Mouse (Mus musculus) heart, embryonic 15.5 days (tissue): ENCODE data around the gene F3. TPM values are rescaled to one million over a fixed set of nuclear protein-coding genes. Genes with fewer than 3 reads are reported as not detected.
"Not testable (repeated sequence)": the region's sequence is repeated elsewhere in the genome, so short reads cannot be mapped to it uniquely, and the experiment has no call there.

Experiments
- ATAC-seq: fragments of 200-750 bp; cut with Nextera tagmentation; replicated peaks from 2 replicates; pipeline ENCODE4 v1.8.0; 2017; ENCODE audit warnings: low read depth, moderate TSS enrichment; ENCODE audit not compliant: insufficient number of reproducible peaks, insufficient read depth, low FRiP score
- H3K27ac ChIP-seq: fragments of 300-500 bp; sonication (generic); 2 replicates; pipeline ENCODE4 v1.5.1; 2015; ENCODE audit warnings: mild to moderate bottlenecking, inconsistent platforms
- H3K27me3 ChIP-seq: fragments of 300-500 bp; sonication (generic); 2 replicates; pipeline ENCODE4 v1.6.1; 2015; ENCODE audit warnings: inconsistent platforms
- H3K36me3 ChIP-seq: fragments of 300-500 bp; sonication (generic); 2 replicates; pipeline ENCODE4 v1.6.1; 2015; ENCODE audit warnings: mild to moderate bottlenecking, inconsistent platforms
- H3K4me1 ChIP-seq: fragments of 300-500 bp; sonication (generic); replicated peaks from 2 replicates; pipeline ENCODE4 v1.6.1; 2015; ENCODE audit warnings: inconsistent platforms
- H3K4me2 ChIP-seq: fragments of 300-500 bp; sonication (generic); 2 replicates; pipeline ENCODE4 v1.6.1; 2015; ENCODE audit warnings: inconsistent platforms, mild to moderate bottlenecking, moderate library complexity
- H3K4me3 ChIP-seq: fragments of 300-500 bp; sonication (generic); 2 replicates; pipeline ENCODE4 v1.5.1; 2015; ENCODE audit warnings: mild to moderate bottlenecking, inconsistent platforms
- H3K9ac ChIP-seq: fragments of 300-500 bp; sonication (generic); 2 replicates; pipeline ENCODE4 v1.6.1; 2015; ENCODE audit warnings: mild to moderate bottlenecking, inconsistent platforms
- H3K9me3 ChIP-seq: fragments of 300-500 bp; sonication (generic); replicated peaks from 2 replicates; pipeline ENCODE4 v1.6.1; 2016; ENCODE audit warnings: inconsistent platforms
- WGBS: fragments of 180-500 bp; shearing (Covaris S2); methylation state at CpG from one replicate; pipeline ENCODE4 v1.1.7; 2015; ENCODE audit warnings: mixed read lengths; 5-methylcytosine and 5-hydroxymethylcytosine counted together
- polyA plus RNA-seq: library from polyadenylated mRNA; unstranded; fragments of >200 nt; fragmentation: Nextera tagmentation; extraction: Ambion mirVana; gene quantifications from 2 replicates; pipeline ENCODE4 v1.2.1, GENCODE M21; 2015

Gene F3
- polyA plus RNA-seq, 1 experiment from 2014 or later: 7.7 TPM

GRCm38 (mm10) chr3:121741186-121741848 lies 18.0 kb downstream of the F3 start:
- WGBS: 87% methylated on average over 4 of the region's 4 CpGs
- not testable (repeated sequence) for H3K36me3 ChIP-seq, ATAC-seq, H3K9ac ChIP-seq, H3K27me3 ChIP-seq, H3K4me2 ChIP-seq, H3K9me3 ChIP-seq, H3K4me3 ChIP-seq, H3K27ac ChIP-seq
- H3K4me1 ChIP-seq: peaks cover 13% of the 10 kb centered on the region

- H3K4me3 ChIP-seq, H3K27me3 ChIP-seq, ATAC-seq, H3K36me3 ChIP-seq, H3K4me2 ChIP-seq, H3K4me1 ChIP-seq, H3K9me3 ChIP-seq, H3K27ac ChIP-seq, H3K9ac ChIP-seq: not testable (repeated sequence)
- WGBS: 79% methylated on average over 10 of the region's 10 CpGs
These were observed 31.2 kb downstream of the F3 start for GRCm38 (mm10) chr3:121754319-121755090.

- 22% methylated on average over 3 of the region's 3 CpGs for WGBS
- ATAC-seq: no peak
- H3K9ac ChIP-seq: no peak overlapping the region
- peaks cover 10% of the 10 kb centered on the region for H3K36me3 ChIP-seq
- H3K9me3 ChIP-seq: no peaks in the 10 kb centered on the region
- peaks cover 5% of the 10 kb centered on the region; the same call in 1 of the 2 replicates for H3K4me1 ChIP-seq
- H3K27me3 ChIP-seq: no peaks in the 10 kb centered on the region
- H3K27ac ChIP-seq: no peak overlapping the region
- H3K4me3 ChIP-seq: no peak overlapping the region
- no peak overlapping the region for H3K4me2 ChIP-seq
These were observed 31.8 kb downstream of the F3 start for GRCm38 (mm10) chr3:121755152-121755551.

GRCm38 (mm10) chr3:121758373-121758772 lies 35.0 kb downstream of the F3 start:
- Histone ChIP-seq H3K27ac (no peak overlapping the region), H3K4me3 (no peak overlapping the region), H3K9ac (no peak overlapping the region), H3K27me3 (no peaks in the 10 kb centered on the region), H3K4me2 (no peak overlapping the region), H3K4me1 (peaks cover 5% of the 10 kb centered on the region; the same call in 1 of the 2 replicates), H3K9me3 (no peaks in the 10 kb centered on the region), H3K36me3 (peaks cover 22% of the 10 kb centered on the region)
- 57% methylated on average over 7 of the region's 7 CpGs for WGBS
- ATAC-seq: no peak

DNA sequence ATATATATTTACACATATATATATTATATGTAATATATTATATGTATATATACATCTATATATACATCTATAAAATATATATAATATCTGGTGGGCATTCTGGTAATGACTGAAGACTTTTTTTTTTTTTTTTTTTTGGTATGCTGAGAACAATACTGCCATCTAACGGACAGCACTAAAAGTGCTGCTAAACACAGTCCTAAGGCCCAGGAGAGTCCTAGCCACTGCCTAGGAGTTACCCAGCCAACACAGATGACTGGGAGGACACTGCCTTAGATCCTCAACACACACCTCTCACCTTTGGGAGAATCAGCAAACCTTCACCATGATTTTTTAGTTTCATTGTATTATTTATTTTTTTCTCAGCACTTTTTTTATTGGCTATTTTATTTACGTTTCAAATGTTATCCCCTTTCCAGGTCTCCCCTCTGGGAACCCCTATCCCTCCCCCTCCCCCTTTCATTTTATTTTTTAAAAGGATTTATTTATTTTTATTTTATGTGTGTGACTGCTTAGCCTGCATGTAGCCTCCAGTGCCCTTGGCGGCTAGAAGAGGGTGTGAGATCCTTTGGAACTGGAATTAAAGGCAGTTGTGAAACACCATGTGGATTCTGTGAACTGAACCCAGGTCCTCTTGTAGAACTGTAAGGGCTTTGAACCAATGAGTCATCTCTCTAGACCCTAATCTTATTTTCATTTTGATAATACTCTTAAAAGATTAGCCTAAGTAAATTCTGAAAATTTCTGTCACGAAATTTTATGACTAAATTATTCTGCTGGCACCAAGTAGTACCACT lies 38.9 kb downstream of the F3 start:
- no peak overlapping the region for H3K9ac ChIP-seq
- no peaks in the 10 kb centered on the region for H3K27me3 ChIP-seq
- 53% methylated on average over 4 of the region's 4 CpGs for WGBS
- no peaks in the 10 kb centered on the region for H3K4me1 ChIP-seq
- no peaks in the 10 kb centered on the region for H3K9me3 ChIP-seq
- no peak overlapping the region for H3K27ac ChIP-seq
- H3K4me2 ChIP-seq: no peak overlapping the region
- no peak for ATAC-seq
- peaks cover 49% of the 10 kb centered on the region for H3K36me3 ChIP-seq
- no peak overlapping the region for H3K4me3 ChIP-seq

DNA sequence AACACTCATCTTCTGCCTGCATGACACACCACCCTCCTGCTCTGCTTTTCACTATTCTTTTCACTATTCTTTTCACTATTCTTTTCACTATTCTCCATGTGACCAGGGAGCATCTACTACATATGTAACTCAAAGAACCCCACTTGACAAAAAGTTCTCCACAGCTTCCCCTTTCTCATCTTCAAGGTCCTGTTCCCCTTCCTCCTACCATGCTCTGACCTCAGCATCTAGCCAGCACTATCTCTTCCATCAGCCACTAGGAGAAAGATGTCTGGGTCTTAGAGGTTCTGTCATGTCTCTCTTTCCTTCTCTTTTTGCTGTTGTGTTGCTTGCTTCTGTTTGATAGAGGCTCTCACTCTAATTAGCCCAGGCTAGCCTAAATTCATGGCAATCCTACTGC lies 42.7 kb downstream of the F3 start:
- H3K9me3 ChIP-seq: no peaks in the 10 kb centered on the region
- H3K36me3 ChIP-seq: peaks cover 57% of the 10 kb centered on the region
- ATAC-seq: no peak

GRCm38 (mm10) chr3:121766818-121767217 lies 43.5 kb downstream of the F3 start:
- Histone ChIP-seq H3K9ac (no peak overlapping the region), H3K9me3 (no peaks in the 10 kb centered on the region), H3K4me1 (no peaks in the 10 kb centered on the region), H3K27me3 (no peaks in the 10 kb centered on the region), H3K27ac (no peak overlapping the region), H3K36me3 (peaks cover 63% of the 10 kb centered on the region), H3K4me2 (no peak overlapping the region), H3K4me3 (no peak overlapping the region)
- 58% methylated on average over 5 of the region's 5 CpGs for WGBS
- ATAC-seq: no peak

More for the DNA sequence above, 42.7 kb downstream of the F3 start:
- Histone ChIP-seq H3K4me2 (no peak overlapping the region), H3K27me3 (no peaks in the 10 kb centered on the region), H3K4me3 (no peak overlapping the region), H3K27ac (no peak overlapping the region), H3K9ac (no peak overlapping the region), H3K4me1 (no peaks in the 10 kb centered on the region)

DNA sequence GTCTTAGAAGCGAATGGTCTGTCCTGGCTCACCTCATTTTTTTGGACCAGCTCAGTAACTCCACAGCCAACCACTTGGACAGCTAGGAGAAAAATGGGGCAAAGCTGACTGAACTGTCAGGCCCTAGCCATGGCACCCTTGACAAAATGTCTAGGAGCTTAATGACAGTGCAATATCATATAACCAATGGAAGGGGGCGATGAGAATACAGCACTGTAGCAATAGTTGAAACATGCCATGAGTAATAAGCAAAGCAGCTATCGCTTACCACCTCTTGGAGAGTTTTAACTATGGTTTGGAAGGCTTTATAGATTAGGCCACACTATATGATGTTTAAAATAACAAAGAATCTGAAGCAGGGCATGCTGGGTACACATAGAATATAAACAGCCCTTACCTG lies 45.4 kb downstream of the F3 start:
- ATAC-seq: no peak
- WGBS: 94% methylated on average over 3 of the region's 3 CpGs
- H3K27ac ChIP-seq: no peak overlapping the region
- no peaks in the 10 kb centered on the region for H3K27me3 ChIP-seq
- no peak overlapping the region for H3K9ac ChIP-seq
- no peaks in the 10 kb centered on the region for H3K9me3 ChIP-seq
- H3K4me1 ChIP-seq: no peaks in the 10 kb centered on the region
- peaks cover 63% of the 10 kb centered on the region for H3K36me3 ChIP-seq
- H3K4me2 ChIP-seq: no peak overlapping the region
- H3K4me3 ChIP-seq: no peak overlapping the region

GRCm38 (mm10) chr3:121773336-121773735 lies 50.0 kb downstream of the F3 start:
- H3K27ac ChIP-seq, H3K9ac ChIP-seq: not testable (repeated sequence)
- 95% methylated on average over 4 of the region's 4 CpGs for WGBS

GRCm38 (mm10) chr3:121777943-121778342 lies 54.6 kb downstream of the F3 start:
- no peak overlapping the region for H3K27ac ChIP-seq
- H3K27me3 ChIP-seq: no peaks in the 10 kb centered on the region
- ATAC-seq: no peak
- no peaks in the 10 kb centered on the region for H3K9me3 ChIP-seq
- no peak overlapping the region for H3K4me3 ChIP-seq
- no peak overlapping the region for H3K9ac ChIP-seq
- H3K36me3 ChIP-seq: peaks cover 20% of the 10 kb centered on the region; the same call in 1 of the 2 replicates
- H3K4me1 ChIP-seq: no peaks in the 10 kb centered on the region
- WGBS: 56% methylated on average over 7 of the region's 7 CpGs
- H3K4me2 ChIP-seq: no peak overlapping the region

More at GRCm38 (mm10) chr3:121773336-121773735, 50.0 kb downstream of the F3 start:
- H3K4me1 ChIP-seq, H3K27me3 ChIP-seq, H3K4me2 ChIP-seq, ATAC-seq, H3K4me3 ChIP-seq, H3K9me3 ChIP-seq: not testable (repeated sequence)
- peaks cover 48% of the 10 kb centered on the region for H3K36me3 ChIP-seq

DNA sequence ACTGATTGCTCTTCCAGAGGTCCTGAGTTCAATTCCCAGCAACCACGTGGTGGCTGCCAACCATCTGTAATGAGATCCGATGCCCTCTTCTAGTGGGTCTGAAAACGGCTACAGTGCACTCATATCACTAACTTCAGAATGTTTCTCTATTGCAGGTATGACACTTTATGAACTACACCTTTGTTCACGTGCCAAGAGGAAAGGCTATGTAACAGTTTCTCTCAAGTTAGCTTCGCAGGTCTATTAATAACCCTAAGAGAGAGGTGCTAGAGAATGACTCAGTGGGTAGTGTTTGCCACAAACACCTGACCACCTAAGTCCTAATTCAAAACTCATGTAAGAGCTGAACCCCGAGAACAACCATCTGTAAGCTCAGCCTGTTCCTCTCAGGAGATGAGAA lies 59.7 kb downstream of the F3 start:
- no peaks in the 10 kb centered on the region for H3K36me3 ChIP-seq
- no peak for ATAC-seq
- no peaks in the 10 kb centered on the region for H3K9me3 ChIP-seq
- H3K4me1 ChIP-seq: no peaks in the 10 kb centered on the region; the same call in 1 of the 2 replicates
- 67% methylated on average over 6 of the region's 6 CpGs for WGBS
- no peak overlapping the region for H3K27ac ChIP-seq
- no peak overlapping the region for H3K9ac ChIP-seq
- no peak overlapping the region for H3K4me2 ChIP-seq
- H3K4me3 ChIP-seq: no peak overlapping the region
- H3K27me3 ChIP-seq: no peaks in the 10 kb centered on the region
